Mouse (Mus musculus) ES-E14 (cell line): ENCODE results near the gene S100b.

Source experiments
- HCFC1 ChIP-seq: IDR thresholded peaks from 2 replicates; pipeline ENCODE4 v1.6.1; 2012; ENCODE audit warnings: low read length, inconsistent platforms, borderline replicate concordance; ENCODE audit not compliant: insufficient read depth
- ZC3H11A ChIP-seq: IDR thresholded peaks from 2 replicates; pipeline ENCODE4 v1.6.1; 2012; ENCODE audit warnings: low read depth, mild to moderate bottlenecking, inconsistent platforms, low read length, borderline replicate concordance

- TF ChIP-seq HCFC1 (no peak), ZC3H11A (no peak)
Measured at GRCm38 (mm10) chr10:76214161-76214560, 39.5 kb upstream of the S100b start.
